Mouse (Mus musculus): ENCODE measurements around the gene Aldh16a1.
A peak's percentile ranks its signal among the peaks of the same experiment; 100 is the strongest.

The Aldh16a1 gene

DNA sequence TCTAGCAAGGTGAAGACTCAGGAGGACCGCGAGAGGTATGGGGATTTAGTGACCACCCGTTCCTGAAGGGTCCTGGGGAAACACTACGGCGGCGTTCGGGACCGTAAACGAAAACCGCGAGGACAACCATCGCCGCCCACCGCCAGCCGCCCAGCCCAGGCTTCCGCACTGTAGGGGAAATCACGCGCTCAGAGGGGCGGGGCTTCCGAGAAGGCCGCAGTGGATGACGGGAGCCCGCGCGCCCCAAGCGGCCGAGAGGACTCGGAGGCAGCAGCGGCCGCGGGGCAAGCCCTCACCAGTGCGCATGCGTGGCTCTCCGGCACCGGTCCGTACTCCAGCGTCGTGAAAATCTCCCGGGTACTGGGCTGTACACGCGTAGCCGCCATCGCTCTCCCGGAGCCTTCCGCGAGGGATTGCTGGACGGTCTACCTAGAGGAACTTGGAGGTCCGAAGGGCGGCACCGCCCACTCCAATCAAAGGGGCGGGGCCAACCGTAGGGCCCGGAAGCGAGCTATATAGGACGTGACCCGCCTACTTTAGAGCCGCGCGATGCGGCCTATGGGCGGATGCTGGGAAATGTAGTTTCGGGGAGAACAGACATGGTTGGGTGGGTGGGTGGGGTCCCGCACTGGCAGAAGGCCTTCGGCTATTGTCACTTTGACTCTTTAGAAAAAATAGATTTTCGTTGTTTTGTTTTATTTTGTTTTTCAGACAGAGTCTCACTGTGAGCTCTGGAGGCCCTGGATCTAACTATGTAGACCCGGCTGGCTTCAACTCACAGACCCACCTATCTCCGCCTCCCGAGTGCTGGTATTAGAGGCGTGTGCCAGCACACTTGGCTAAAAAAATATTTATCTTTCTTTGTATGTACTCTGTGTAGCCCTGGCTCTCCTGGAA lies at the start of gene Aldh16a1, which contains the start of gene Pih1d1:
TSS of gene Aldh16a1 (minus strand) at position 489 of the 897 bp plus-strand sequence.
TSS of gene Pih1d1 (plus strand) at position 208 of the 897 bp plus-strand sequence.
- DNase-seq = peak; percentile 99

- no peak for DNase-seq
Observed at GRCm38 (mm10) chr7:45202654-45203053, 48.3 kb upstream of the Aldh16a1 start.

DNA sequence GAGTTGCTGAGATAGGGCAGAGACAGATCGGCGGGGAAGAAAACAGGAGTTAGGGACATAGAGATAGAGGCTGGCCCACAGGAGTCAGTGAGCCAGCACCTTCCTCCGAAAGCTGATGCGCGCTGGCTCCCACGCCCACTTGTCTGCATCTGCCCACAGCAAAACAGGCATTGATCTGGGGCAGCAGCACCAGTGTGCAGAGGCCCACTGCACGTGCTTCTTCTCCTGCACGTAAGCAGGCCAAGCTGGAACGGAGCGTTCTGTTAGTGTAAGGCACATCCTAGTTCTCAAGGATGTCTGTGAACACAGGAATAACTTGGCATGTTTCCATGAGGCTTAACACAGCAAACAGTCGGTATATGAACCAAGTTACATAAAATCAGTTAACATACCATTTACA lies 44.6 kb upstream of the Aldh16a1 start:
- DNase-seq = no peak

DNA sequence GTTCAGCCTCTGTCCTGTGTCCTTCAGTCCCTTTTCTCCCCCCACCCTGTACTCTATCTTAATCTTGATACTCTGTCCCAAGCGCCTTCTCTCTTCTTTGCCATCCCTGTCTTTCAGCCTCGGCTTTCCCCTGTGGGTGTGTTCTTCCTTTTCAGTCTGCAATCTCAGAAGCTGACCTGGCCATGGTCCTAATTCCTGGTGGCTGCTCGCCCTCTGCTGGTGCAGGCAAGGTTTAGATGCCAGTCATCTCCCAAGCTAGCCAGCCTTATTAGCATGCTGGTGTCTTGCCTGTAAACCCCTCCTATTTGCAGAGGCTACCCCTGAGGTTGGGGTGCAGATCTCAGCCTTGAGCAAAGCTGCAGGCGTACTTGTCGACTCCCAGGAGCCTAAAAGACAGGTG lies 44.1 kb upstream of the Aldh16a1 start:
- DNase-seq = peak; percentile 96 to 97

DNA sequence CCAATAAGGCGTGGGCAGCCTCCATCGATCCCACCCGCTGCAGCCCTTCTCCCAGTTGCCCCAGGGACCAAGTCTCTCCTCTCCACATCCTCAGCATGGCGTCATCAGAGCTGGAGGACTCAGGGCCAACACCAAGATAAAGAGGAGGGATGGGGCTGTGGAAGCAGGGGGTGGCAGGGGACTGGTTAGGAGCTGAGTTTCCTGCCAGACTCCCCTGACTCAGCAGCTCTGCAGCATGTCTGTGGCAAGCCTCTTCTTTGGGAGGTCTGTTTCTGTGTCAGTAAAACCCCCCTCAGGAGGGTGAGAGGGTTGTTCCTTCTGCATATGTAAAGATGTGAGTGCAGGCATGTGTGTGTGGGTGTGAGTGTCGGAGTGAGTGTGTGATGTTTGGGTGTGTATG lies 42.6 kb upstream of the Aldh16a1 start:
- DNase-seq = peak in 1 of 2 experiments; percentile 19

DNA sequence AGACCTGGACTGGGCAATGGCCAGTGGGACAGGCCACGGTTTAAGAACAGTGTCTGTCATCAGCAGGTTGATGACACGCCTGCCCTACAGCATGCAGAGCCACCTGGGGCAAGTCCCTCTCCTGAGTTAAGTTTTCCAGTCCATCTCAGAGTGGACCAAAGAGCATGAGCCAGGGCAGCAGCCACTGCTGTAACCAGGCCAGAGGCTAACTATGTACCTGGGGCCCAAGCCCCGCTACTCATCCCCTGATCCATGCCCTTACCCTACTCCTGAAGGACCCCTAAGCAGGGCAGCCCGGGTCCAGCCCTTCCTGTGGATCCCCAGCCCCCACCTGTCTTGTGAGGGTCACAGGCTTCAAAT lies 41.8 kb upstream of the Aldh16a1 start:
- DNase-seq = no peak

DNA sequence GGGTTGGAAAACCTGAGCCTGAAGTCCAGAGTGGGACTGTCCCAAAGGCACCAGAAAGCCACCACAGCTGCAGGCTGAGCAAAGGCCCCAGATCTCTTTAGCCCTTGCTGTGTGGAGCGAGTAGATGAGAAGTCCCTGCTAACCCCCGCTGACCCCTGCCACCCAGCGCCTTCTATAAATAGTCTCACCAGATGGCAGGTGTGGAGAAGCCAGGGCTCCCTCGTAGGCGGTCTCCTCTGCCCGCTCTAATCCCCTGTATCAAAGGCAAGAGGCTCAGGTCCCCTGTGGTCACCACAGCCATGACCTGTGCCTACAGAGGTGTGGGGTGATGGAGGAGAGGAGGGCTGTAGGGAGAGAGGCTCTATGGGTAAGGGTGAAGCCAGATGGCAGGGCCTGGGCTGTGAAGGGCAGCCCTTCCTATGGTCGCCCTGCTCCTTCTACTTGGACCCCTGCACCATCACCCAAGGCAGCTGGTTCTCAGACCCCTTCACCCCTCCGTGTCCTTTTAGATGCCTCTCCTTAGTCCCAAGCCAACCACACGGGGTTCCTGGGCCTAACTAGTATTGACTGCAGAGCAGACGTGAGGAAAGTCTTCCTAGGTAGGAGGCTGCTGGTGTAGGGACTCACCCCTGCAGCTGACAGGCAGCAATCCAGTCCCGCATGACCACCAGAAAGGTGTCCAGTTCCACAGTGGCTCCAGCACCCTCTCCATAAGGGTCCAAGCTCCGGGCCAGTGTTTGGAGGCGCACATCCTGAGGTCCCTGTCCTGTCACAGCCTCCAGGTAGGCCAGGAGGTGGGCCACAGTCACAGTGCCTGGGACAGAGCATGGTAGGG lies 41.2 kb upstream of the Aldh16a1 start:
- peak; percentile 54 to 61 for DNase-seq

- DNase-seq = peak; percentile 65 to 67
Observed at GRCm38 (mm10) chr7:45193871-45194785, 39.7 kb upstream of the Aldh16a1 start.

- peak; percentile 82 to 87 for DNase-seq
Observed at GRCm38 (mm10) chr7:45193406-45193805, 39.0 kb upstream of the Aldh16a1 start.

DNA sequence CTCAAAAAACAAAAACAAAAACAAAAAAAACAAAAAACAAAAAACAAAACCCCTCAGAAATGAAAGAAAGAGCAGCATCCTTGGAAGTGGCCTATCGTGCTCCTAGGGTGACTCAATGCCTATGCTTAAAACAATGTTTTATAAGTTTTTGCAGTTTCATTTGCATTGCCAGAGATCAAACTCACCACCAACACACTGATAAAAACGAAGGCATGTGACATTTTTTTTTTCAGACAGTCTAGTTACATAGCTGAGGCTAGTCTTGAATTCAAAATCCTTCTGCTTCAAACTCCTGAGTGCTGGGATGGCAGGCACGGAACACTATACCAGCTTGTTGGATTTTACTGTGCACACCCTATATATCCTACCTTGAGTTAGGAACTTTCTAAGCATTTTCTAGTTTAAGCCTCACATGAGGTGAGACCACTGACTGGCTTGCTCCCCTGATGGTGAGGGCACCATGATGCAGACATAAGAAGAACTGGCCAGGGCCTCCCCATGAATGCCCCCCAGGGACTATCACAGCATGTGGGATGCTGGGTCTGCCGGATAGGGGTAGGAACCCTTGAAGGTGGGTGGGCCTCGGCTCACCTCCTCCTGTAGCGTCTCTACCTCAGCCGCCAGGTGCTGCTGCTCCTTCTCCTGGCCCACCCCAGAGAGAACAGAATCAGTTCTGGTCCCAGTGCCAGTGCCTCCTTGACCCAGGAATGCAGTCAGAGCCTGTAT lies 38.4 kb upstream of the Aldh16a1 start:
- DNase-seq = peak in 1 of 2 experiments; percentile 50

- DNase-seq = peak; percentile 90 to 93
Observed at GRCm38 (mm10) chr7:45191803-45192363, 37.5 kb upstream of the Aldh16a1 start.

DNA sequence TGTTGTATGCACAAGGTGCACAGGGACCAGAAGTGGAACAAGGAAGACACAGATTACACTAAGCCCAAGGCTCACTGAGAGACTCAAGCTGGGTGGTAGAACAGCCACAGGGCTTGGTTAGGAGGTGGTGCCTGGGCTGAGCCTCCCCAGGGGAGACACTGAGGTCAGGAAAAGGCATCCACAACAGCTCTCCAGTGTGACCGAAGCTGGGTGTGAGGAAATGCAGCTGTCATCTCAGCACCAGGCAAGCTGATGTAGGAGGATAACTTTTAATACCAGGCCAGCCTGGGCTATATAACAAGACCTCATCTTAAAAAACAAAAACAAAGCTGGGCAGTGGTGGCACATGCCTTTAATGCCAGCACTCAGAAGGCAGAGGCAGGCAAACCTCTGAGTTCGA lies 36.8 kb upstream of the Aldh16a1 start:
- no peak for DNase-seq

DNA sequence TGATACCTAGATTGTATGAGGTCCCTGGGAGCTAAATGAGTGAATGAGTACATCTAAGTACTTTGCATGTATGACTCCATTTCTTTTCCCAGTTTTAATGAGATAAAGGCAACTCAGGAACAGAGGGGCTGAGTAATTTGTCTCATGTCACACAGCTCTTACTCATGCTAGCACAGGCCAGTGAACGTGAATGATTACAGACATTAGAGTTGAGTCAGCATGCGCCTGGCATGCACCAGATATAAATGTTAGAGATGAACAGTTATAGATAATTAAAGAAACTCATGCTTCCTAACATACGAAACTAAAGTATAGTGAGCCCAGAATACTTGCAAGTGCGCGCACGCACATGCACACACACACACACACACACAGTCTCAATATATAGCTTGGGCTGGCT lies 35.8 kb upstream of the Aldh16a1 start:
- DNase-seq = no peak

DNA sequence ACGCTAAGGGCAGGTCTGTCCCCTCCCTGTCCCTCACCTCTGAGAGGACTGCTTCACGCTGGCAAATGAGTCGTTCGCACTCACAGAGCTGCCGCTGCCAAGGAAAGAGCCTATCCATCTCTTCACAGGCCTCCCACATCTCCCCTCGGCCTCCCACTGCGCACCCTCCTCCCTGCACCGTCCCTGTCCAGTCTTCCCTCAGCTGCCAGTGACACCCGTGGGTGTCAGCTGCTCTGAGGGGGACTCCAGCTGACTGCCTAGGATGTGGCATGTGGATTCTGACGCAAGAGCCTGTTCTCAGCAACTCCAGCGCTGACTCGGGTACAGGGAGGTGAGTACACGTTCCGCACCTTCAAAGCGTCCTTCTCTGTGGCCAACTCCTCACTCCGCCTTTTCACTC lies 35.2 kb upstream of the Aldh16a1 start:
- DNase-seq = no peak

- DNase-seq = no peak
Observed at GRCm38 (mm10) chr7:45185921-45186320, 31.5 kb upstream of the Aldh16a1 start.

GRCm38 (mm10) chr7:45183672-45184071 lies 29.3 kb upstream of the Aldh16a1 start:
- no peak for DNase-seq

DNA sequence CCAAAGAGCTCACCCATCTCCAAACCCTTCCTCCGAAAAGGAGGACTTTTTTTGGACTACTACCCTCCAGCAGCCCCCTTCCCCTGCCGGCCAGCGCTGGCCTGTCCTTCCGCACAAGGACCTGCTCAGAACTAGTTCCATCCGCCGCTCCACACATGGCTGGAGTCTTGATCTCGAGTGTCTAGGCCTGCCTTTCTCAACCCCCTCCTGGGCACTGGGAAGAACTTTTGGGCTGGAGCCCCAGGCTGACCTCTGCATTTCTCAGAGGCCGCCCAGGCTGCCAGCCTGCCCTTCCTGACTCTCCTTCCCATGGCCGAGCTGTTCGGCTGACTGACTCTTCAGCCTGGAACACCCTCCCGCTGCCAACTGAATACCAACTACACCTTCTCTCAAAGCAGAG lies 28.2 kb upstream of the Aldh16a1 start:
- DNase-seq = no peak

DNA sequence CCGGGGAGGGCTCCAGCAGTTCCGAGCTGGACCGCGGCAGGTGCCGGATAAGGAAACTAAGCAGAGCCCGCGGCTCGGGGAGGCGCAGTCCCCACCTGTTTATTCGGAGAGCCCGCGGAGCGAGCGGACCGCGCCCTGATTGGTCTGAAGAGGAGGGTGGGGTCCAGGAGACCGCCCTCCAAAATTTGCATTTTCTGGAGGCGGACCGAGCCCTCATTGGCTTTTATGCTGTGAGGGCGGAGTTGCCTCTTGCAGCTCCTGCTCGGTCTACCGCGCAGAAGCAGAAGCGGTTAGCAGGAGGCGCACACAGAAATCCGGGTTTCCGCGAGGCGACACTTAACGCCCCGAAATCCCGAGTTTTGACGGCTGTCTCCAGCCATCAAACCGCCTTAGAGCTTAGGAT lies 27.8 kb upstream of the Aldh16a1 start:
- peak; percentile 89 to 91 for DNase-seq

DNA sequence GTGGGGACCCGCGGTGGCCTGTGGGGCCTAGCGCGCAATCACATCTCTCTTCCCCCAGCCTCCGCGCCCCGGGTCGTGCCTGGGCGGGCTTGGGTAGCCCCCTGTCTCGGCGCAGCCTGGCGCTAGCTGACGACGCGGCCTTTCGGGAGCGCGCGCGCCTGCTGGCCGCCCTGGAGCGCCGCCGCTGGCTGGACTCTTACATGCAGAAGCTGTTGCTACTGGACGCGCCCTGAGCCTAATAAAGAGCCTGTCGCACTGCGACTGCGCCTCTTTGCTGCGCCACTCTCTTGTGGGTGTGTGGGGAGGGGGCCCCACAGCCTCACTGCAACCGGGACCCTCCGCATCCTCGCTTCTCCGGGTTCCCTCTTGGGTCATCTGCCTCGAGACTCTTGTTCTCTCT lies 27.2 kb upstream of the Aldh16a1 start:
- no peak for DNase-seq

GRCm38 (mm10) chr7:45180896-45181477 lies 26.6 kb upstream of the Aldh16a1 start, which contains the start of gene Pth2:
Gene Pth2 (plus strand): TSS chr7:45180995.
- DNase-seq = no peak

GRCm38 (mm10) chr7:45179469-45179868 lies 25.1 kb upstream of the Aldh16a1 start, which contains the start of gene Gfy:
Gene Gfy (minus strand): TSS chr7:45179569.
- no peak for DNase-seq

Measured in cerebellum, postnatal 10 days (tissue).